Mouse (Mus musculus) heart, postnatal 36 days (tissue): ENCODE measurements around the gene Chchd10. TPM values are rescaled to one million over a fixed set of nuclear protein-coding genes. Genes with fewer than 3 reads are reported as not detected.
"Not testable (repeated sequence)": the region's sequence is repeated elsewhere in the genome, so short reads cannot be mapped to it uniquely, and the experiment has no call there.

ENCODE experiments used
- DNase-seq, 2 experiments: peaks; one replicate each; pipeline ENCODE4 v3.0.0; 2021 to 2022
- intact Hi-C: fragments of 180-260 bp; cut with DNase I; formaldehyde crosslinking; loops from one replicate; pipeline ENCODE4 v1.15.1; 2025
- total RNA-seq, 2 experiments: library from RNA; stranded (reverse); gene quantifications; 2 replicates each; pipeline ENCODE4 v1.2.3; 2021

The Chchd10 gene
- total RNA-seq: 1,000 to 10,000 TPM; 1,903 to 1,946 TPM

DNA sequence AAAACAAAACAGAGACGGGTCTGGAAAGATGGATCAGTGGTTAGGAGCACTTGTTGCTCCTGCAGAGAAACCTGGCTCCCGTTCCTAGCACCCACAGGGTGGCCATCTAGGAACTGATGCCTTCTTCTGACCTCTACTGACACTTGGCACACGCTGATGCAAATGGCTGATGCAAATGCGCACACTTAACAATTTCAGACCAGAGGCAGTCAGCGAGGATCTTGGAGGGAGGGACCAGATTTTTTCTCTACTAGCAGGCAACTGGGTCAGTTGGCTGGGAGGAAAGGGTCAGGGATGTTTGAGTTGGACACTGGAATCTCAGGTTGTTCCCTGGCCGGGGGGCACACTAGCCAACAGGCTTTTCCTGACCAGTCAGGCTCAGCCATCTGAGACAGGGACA is at the start of gene Chchd10:
Chchd10 (plus strand) TSS at position 240 of the 400 bp plus-strand sequence.
- DNase-seq: no peak
- intact Hi-C loops: no loop called here

GRCm38 (mm10) chr10:75883232-75883552 is 49.7 kb upstream of the Chchd10 start:
- peak; percentile 75 to 79 for DNase-seq
- intact Hi-C loops: loop anchor here (1.0 to 10.0 kb wide), 2 partner anchors 68 to 322 kb away; no protein-coding TSS in a partner anchor

- intact Hi-C loops: loop anchor here (10.0 kb wide), 1 partner anchor 320 kb away; no protein-coding TSS in a partner anchor
These were observed 48.2 kb upstream of the Chchd10 start for GRCm38 (mm10) chr10:75884742-75885141.

DNA sequence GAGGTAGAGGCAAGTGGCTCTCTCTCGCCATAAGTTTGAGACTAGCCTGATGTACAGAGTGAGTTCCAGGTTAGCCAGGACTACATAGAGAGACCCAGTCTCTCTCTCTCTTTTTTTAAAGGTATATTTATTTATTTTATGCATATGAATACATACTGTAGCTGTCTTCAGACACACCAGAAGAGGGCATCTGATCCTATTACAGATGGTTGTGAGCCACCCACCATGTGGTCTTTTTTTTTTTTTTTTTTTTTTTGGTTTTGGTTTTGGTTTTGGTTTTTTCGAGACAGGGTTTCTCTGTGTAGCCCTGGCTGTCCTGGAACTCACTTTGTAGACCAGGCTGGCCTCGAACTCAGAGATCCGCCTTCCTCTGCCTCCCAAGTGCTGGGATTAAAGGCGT is 45.4 kb upstream of the Chchd10 start:
- DNase-seq: not testable (repeated sequence)
- intact Hi-C loops: loop anchor here (10.0 kb wide), 1 partner anchor 317 kb away; no protein-coding TSS in a partner anchor

More at GRCm38 (mm10) chr10:75884742-75885141, 48.2 kb upstream of the Chchd10 start:
- DNase-seq: no peak

DNA sequence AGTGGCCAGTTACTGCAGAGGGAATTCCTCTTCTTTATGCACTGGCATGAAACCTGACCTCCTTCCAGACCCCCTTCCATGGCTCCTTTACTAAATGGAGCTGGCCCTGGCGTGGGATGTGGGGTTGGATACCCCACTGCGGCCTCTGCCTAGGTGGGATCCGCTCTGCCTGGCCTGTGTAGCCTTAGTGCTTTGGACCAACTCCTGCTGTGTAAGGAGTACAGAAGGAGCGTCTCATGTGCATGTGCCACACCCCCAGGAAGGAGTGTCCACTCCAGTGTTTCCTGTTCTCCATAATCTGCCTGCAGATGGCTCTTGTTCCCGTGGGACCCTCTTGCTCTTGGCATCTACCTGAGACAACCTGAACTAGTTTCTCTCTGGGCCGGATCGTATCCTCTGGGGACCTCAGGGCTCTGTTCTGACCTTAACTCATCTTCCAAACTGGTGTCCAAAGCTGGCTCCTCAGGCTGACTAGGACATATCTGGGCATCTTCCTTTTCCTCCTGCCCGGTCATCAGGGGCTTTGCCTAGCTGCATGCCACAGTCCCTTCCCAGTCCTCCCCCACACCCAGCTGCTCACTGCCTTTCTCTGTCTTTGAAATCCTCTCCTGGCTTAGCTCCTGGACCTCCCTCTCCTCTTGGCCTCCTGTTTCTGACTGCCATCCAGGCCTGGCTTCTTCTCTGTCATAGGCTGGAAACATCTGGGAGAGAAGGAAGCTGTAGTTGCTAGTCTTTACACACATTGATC is 43.4 kb upstream of the Chchd10 start:
- DNase-seq: no peak
- intact Hi-C loops: loop anchor here (10.0 kb wide), 1 partner anchor 315 kb away; no protein-coding TSS in a partner anchor

GRCm38 (mm10) chr10:75893089-75893750 is 39.7 kb upstream of the Chchd10 start, which contains the start of gene Derl3:
TSS of gene Derl3 (plus strand) at chr10:75893413.
- DNase-seq: peak; percentile 81
- intact Hi-C loops: no loop called here

- DNase-seq: no peak
- intact Hi-C loops: no loop called here
These were observed 38.3 kb upstream of the Chchd10 start for GRCm38 (mm10) chr10:75894601-75895000.

DNA sequence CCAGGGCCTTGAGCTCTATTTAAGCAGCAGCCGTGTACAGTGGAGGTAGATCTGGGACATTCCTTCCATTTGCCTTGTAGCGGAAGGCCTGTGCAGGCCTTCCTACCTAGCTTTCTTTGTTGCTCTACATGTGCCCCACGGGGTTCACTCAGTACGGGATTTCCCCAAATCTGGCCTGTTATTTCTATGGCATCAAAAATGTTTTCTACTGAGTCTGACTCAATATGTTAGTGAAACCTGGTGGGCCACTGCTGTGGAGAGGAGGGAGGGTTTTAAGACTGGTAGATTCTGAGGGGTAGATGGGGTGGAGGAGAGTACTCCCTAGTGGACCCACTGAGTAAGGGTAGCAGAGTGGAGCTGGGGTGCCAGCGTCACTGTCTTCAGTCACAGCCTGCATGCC is 37.2 kb upstream of the Chchd10 start:
- intact Hi-C loops: no loop called here
- DNase-seq: no peak

- intact Hi-C loops: no loop called here
- no peak for DNase-seq
These were observed 36.7 kb upstream of the Chchd10 start for GRCm38 (mm10) chr10:75896208-75896607.

- peak; percentile 72 to 80 for DNase-seq
- intact Hi-C loops: loop anchor here (1.0 kb wide), 1 partner anchor 54 kb away; no protein-coding TSS in a partner anchor
These were observed 35.6 kb upstream of the Chchd10 start for GRCm38 (mm10) chr10:75897373-75897772.

DNA sequence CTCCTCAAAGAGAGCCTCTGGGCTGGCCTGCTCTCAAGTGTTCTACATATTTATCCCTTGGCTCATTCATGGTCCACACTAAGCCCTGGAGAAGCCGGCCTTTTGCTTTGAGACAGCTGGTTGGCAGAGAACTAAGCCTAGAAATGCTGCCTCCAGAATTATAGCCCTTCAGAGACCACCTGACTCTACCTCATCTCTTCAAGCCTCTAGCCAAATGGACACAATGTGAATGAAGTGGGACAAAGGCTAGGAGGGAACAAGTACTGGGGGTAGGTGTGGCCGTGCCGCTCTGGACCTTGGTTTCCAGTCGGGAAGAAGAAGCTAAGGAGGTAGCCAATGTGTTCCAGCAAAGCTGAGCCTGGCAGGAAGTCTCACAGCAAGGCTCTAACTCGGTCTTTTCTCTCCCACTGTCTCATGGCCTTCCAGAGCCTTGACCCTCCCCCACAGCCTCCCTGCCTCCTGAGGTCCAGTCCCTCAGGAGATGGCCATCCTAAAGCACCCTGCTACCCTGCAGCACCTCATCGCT is 34.8 kb upstream of the Chchd10 start:
- DNase-seq: no peak
- intact Hi-C loops: loop anchor here (2.0 kb wide), 1 partner anchor 23 kb away; the partner anchor contains the start of gene Smarcb1

GRCm38 (mm10) chr10:75898846-75899245 is 34.1 kb upstream of the Chchd10 start:
- intact Hi-C loops: loop anchor here (2.0 kb wide), 1 partner anchor 22 kb away; the partner anchor contains the start of gene Smarcb1
- DNase-seq: peak; percentile 52 to 66

DNA sequence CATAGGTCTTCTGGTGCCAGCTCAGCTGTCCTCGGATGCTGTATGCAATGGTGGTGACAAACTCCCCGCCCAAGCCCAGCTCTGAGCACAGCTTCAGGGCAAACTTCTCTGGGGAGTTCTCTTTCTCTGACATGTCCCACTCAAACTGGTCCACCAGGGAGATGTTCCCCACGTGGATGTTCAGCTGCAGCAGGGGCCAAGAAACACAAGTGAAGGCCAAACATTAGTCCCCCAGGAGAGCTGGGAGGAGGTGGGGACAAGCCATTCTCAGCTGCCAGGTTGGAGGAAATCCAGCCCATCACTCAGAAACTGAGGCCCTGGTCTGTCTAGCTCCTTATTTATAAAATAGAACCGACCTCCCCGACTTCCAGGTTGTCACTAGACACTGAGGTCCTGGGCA is 28.5 kb upstream of the Chchd10 start:
- intact Hi-C loops: no loop called here
- no peak for DNase-seq

- intact Hi-C loops: no loop called here
- DNase-seq: no peak
These were observed 26.0 kb upstream of the Chchd10 start for GRCm38 (mm10) chr10:75906882-75907281.

DNA sequence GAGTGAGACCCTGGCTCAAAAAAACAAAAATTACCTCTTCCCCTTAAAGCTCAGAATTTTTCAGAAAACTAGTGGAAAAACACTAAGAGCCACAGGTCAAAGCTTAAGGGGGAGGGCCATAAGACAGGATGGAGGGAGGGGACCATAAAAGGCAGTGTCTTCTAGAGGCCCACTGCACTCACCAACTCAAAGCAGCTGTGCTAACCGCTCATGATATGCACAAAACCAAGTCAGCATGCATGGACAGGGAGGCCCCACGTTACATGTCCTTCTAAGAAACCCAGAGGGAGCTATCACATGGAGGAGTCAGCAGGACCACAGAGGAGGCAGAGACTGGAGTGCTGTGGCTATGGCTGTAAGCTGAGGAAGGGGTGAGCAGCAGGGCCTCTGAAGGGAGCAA is 22.2 kb upstream of the Chchd10 start:
- intact Hi-C loops: no loop called here
- no peak for DNase-seq

GRCm38 (mm10) chr10:75913013-75913589 is 19.8 kb upstream of the Chchd10 start:
- DNase-seq: no peak
- intact Hi-C loops: no loop called here

DNA sequence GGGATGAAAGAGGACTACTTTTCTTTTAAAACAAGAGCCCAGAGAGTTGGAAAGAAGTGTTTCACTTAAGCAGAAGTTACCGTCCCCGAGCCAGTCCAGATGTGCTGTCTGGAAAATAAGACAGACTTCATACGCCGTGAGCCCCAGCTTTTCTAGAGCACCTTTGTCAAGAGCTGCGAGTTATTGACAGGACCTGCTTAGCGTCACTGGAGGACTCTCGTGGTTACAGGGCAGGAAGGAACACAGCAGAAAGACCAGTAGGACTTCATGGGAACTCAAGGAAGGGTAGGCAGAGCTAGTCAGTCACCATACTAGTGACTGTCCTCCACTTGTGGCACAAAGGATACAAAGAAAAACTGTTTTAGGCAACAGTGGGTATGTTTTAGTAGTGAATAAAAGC is 17.4 kb upstream of the Chchd10 start:
- DNase-seq: no peak
- intact Hi-C loops: loop anchor here (5.0 kb wide), 1 partner anchor 117 kb away; the partner anchor contains the start of gene Zfp280b

DNA sequence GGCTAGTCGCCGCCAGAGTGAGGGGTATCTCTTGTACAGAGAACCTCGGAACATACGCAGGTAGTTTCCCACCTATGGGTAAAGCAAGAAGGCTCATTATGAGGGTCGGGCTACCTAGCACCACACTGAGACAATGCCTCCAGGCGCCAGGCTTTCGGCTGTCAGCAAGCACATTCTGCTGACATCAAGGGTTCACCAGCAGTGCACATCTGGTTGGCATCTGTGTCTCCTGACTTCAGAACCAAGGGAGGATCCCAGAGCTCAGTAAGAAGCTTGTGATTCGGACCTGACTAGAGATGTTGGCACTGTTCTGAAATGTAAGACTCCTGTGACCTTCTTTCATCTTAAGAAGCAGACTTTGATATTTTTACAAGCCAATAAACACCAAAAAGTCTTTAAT is 16.1 kb upstream of the Chchd10 start:
- no peak for DNase-seq
- intact Hi-C loops: loop anchor here (5.0 kb wide), 1 partner anchor 115 kb away; the partner anchor contains the start of gene Zfp280b

DNA sequence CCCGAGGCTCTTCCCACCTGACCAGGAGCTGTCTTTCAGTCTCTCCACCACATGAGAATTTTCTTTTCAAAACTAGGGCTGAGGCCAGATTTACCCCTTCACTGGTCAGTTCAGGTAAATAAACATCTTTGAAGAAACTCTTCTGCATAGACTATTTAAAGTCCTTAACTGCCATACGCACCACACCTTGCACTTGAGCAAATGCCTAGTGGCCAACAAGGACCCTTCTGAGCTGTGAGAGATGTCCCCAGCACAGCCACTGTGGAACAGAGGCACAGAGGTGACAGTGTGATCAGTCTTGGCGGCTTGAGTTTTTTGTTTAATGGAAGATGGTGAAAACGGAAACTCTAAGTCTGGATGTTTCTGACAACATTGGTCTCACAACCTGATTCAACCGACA is 13.9 kb upstream of the Chchd10 start:
- intact Hi-C loops: loop anchor here (5.0 kb wide), 1 partner anchor 113 kb away; the partner anchor contains the start of gene Zfp280b

GRCm38 (mm10) chr10:75921026-75921725 is 11.8 kb upstream of the Chchd10 start, which contains the start of gene Smarcb1:
TSS of gene Smarcb1 (minus strand) at chr10:75921617.
- peak; percentile 96 for DNase-seq
- intact Hi-C loops: loop anchor here (2.0 kb wide), 1 partner anchor 22 kb away; no protein-coding TSS in a partner anchor

More for the DNA sequence above, 13.9 kb upstream of the Chchd10 start:
- no peak for DNase-seq
